Mouse (Mus musculus) E14TG2a.4 (cell line): ENCODE results near the gene Carmil3.

ENCODE experiments used
- H3K27me3 ChIP-seq: 2 replicates; pipeline ENCODE4 v1.6.1; 2014; ENCODE audit warnings: low read length, control low read depth; ENCODE audit not compliant: insufficient read depth
- H3K36me3 ChIP-seq: 2 replicates; pipeline ENCODE4 v1.6.1; 2014; ENCODE audit warnings: low read length, control low read depth; ENCODE audit not compliant: insufficient read depth
- H3K4me1 ChIP-seq: replicated peaks from 2 replicates; pipeline ENCODE4 v1.6.1; 2014; ENCODE audit warnings: low read depth, low read length, control low read depth
- H3K4me3 ChIP-seq: replicated peaks from 2 replicates; pipeline ENCODE4 v1.5.1; 2014; ENCODE audit warnings: mild to moderate bottlenecking, low read length
- H3K9me3 ChIP-seq: 2 replicates; pipeline ENCODE4 v1.6.1; 2014; ENCODE audit warnings: low read length, control low read depth
- CTCF ChIP-seq: conservative IDR thresholded peaks from 2 replicates; pipeline ENCODE4 v1.5.1; 2014; ENCODE audit warnings: low read length
- NANOG ChIP-seq: IDR thresholded peaks from 2 replicates; pipeline ENCODE4 v1.6.1; 2014; ENCODE audit warnings: borderline replicate concordance, low read length, mixed read lengths
- POU5F1 ChIP-seq: IDR thresholded peaks from 2 replicates; pipeline ENCODE4 v1.6.1; 2014; ENCODE audit warnings: low read length, borderline replicate concordance

Carmil3 gene

GRCm38 (mm10) chr14:55467108-55467507 lies 23.3 kb upstream of the Carmil3 start:
- H3K36me3 ChIP-seq, result no peaks in the 10 kb centered on the region
- H3K4me3 ChIP-seq, result no peak overlapping the region
- H3K4me1 ChIP-seq, result peaks cover 35% of the 10 kb centered on the region
- no peak for TF ChIP-seq NANOG
- TF ChIP-seq CTCF, result no peak
- TF ChIP-seq POU5F1, result no peak
- H3K27me3 ChIP-seq, result peaks cover 43% of the 10 kb centered on the region
- H3K9me3 ChIP-seq, result no peaks in the 10 kb centered on the region

DNA sequence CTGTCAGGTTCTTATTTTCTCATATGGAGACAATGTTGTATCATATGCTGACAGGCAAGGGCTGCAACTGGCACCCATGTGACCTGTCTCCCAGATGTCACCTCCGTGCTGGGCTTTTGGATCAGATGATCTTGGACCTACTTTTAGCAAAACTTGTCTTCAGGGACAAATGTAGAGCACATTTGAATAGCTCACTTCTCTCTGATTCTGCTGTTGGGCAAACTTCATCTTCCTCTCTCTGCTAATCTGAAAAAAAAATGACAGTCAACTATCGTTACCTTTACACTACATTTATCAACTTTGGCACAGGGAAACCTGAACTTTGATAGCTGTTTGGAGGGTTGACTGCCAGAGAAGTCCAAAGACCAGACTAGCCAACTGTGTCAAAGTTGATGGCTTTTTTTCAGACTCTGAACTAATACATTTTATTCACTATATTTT lies 22.1 kb upstream of the Carmil3 start:
- peaks cover 31% of the 10 kb centered on the region for H3K4me1 ChIP-seq
- H3K4me3 ChIP-seq, result no peak overlapping the region
- TF ChIP-seq NANOG, result no peak
- no peak for TF ChIP-seq CTCF
- TF ChIP-seq POU5F1, result no peak
- no peaks in the 10 kb centered on the region for H3K36me3 ChIP-seq
- H3K27me3 ChIP-seq, result peaks cover 47% of the 10 kb centered on the region
- H3K9me3 ChIP-seq, result no peaks in the 10 kb centered on the region

DNA sequence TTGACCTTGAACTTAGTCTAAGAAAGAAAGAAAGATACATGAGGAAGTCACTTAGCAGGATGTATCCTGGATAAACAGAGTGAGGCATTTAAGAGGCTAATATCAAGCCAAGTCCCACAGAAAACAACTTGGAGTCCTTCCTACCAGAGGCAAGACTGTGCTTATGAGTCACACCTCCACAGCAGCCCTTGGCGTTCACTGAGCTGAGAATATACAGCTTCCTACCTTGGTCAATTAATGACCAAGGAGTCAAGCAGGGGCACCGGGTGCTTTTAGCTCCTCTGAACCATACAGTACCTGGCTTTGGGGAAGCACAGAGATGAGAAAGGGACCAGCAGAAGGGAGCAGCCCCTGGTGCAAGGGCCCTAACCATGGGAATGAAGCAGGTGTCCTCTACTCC lies 21.4 kb upstream of the Carmil3 start:
- Histone ChIP-seq H3K9me3 (no peaks in the 10 kb centered on the region), H3K27me3 (peaks cover 47% of the 10 kb centered on the region), H3K36me3 (no peaks in the 10 kb centered on the region), H3K4me3 (no peak overlapping the region), H3K4me1 (peaks cover 31% of the 10 kb centered on the region)
- TF ChIP-seq CTCF (no peak), POU5F1 (no peak), NANOG (no peak)

DNA sequence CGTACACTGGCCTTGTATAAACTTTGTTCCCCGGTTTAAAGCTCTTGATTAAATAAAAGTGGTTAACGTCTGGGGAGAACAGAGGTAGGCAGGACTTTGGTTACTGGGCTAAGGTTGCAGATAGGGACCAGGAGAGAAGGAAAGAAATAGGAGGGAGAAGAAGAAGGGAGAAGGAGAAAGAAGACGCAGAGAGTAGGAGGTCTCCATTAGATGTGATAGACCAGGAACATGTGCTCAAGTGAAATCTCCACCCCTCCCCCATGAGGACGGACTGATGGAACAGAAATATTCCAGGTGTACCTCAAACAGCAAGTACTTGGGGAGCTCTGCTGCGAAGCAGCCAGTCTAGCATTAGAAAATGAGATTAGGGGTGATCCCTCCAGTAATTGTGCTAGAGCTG lies 20.6 kb upstream of the Carmil3 start:
- Histone ChIP-seq H3K36me3 (no peaks in the 10 kb centered on the region), H3K27me3 (peaks cover 47% of the 10 kb centered on the region), H3K4me3 (no peak overlapping the region), H3K9me3 (no peaks in the 10 kb centered on the region), H3K4me1 (peaks cover 31% of the 10 kb centered on the region)
- TF ChIP-seq NANOG, result no peak

DNA sequence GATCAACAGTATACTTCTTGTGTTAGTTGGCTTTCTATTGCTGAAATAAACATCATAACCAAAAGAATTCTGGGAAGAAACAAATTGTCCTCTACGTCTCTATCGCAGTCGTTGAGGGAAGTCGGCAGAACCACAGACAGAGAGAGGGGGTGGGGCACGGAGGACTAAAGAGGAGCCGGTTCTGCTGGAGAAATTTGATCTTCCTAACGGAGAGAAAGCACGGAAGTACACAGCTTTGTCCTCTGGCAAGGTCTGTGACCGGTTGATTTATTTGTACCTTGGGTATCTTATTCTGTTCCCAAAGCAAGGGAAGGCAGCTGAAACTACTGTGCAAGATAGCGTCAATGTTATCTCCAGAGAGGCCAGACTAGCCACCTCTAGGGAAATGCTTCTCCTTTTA lies 19.6 kb upstream of the Carmil3 start:
- Histone ChIP-seq H3K4me3 (peak overlapping the region; percentile 26), H3K27me3 (peaks cover 41% of the 10 kb centered on the region), H3K9me3 (no peaks in the 10 kb centered on the region), H3K36me3 (no peaks in the 10 kb centered on the region), H3K4me1 (peaks cover 31% of the 10 kb centered on the region)
- no peak for TF ChIP-seq POU5F1
- TF ChIP-seq NANOG, result no peak
- TF ChIP-seq CTCF, result no peak

DNA sequence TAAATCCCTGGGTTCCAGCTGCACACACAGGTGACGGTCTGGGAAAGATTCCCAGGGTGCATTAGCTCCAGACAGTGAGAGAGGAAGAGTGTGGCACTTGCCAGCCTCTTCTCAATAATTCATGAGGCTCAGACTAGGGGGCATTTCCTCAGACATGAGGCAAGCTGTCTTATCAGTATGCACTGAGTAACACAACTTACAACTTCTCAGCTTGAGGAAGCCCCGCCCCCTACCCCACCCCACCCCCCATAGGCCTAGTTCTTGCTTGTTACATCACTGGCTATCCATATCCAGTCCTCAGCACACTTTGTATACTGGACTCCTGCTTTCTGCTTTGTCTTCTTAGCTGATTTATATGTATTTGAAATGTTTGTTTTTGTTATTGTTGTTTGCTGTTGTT lies 14.8 kb upstream of the Carmil3 start:
- Histone ChIP-seq H3K9me3 (no peaks in the 10 kb centered on the region), H3K4me1 (peaks cover 34% of the 10 kb centered on the region), H3K4me3 (no peak overlapping the region), H3K27me3 (peaks cover 14% of the 10 kb centered on the region), H3K36me3 (peaks cover 7% of the 10 kb centered on the region)
- no peak for TF ChIP-seq NANOG
- TF ChIP-seq CTCF, result no peak
- no peak for TF ChIP-seq POU5F1

DNA sequence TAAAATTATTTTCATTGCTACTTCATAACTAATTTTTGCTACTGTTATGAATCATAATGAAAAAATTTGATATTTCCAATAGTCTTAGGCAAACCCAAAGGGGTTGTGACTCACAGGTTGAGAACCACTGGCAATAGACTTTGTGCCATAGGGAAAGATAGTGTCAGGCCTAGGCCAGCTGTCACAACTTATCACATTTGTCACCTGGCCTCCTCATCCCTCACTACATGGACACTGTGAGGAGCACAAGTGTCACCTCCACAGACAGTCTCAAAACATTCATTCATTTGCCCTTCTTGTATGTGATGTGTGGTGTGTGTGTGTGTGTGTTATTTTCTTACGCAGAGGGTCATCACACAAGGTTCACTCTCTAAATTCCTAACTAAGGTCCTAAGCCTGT lies 13.0 kb upstream of the Carmil3 start:
- H3K4me1 ChIP-seq, result peaks cover 24% of the 10 kb centered on the region
- H3K36me3 ChIP-seq, result peaks cover 23% of the 10 kb centered on the region
- TF ChIP-seq POU5F1 (no peak), CTCF (no peak), NANOG (no peak)
- 0 out of 2 replicates have a peak, but pooled peaks cover 5% of the 10 kb centered on the region for H3K27me3 ChIP-seq
- no peak overlapping the region for H3K4me3 ChIP-seq
- peaks cover 6% of the 10 kb centered on the region for H3K9me3 ChIP-seq

DNA sequence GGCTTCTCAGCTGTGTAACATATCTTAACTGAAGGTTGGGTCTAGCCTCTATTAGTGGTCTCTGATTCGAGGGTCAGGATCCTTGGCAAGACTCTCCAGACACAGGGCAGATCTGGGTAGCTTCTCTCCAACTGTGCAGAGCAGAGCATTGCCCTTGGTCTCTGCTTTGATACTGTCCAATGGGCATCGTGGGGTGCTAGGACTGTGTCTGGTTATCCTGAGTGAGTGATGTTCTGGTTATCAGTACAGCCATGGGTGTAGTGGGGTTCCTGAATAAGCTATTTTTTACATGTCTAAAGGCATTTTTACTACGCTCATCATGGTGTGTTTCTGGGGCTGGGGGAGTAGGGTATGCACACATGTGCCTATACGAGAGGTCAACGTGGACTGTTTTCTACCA lies 12.6 kb upstream of the Carmil3 start:
- Histone ChIP-seq H3K4me1 (peaks cover 24% of the 10 kb centered on the region), H3K4me3 (peak overlapping the region; percentile 86; the same call in 1 of the 2 replicates), H3K36me3 (peaks cover 23% of the 10 kb centered on the region), H3K27me3 (0 out of 2 replicates have a peak, but pooled peaks cover 2% of the 10 kb centered on the region), H3K9me3 (peaks cover 6% of the 10 kb centered on the region)
- no peak for TF ChIP-seq CTCF
- no peak for TF ChIP-seq NANOG
- TF ChIP-seq POU5F1, result no peak
